Mouse (Mus musculus) embryonic facial prominence, embryonic 12.5 days (tissue): ENCODE results near the gene Slc3a2. TPM values are rescaled to one million over a fixed set of nuclear protein-coding genes. Genes with fewer than 3 reads are reported as not detected.

Experiments
- microRNA-seq: library from miRNA; unstranded; fragments of <30 nt; microRNA quantifications from one replicate; pipeline ENCODE4, GENCODE M21; 2017
- polyA plus RNA-seq: library from polyadenylated mRNA; unstranded; fragments of >200 nt; fragmentation: Nextera tagmentation; extraction: Ambion mirVana; gene quantifications from 2 replicates; pipeline ENCODE4 v1.2.1, GENCODE M21; 2016

The Slc3a2 gene
- polyA plus RNA-seq, 1 experiment from 2014 or later: 122 TPM

Small RNA genes within 50 kb of the gene (microRNA-seq; reads per million reads assigned to microRNA genes)
- gene Mir6992: not detected

Other genes starting within 250 kb of the Slc3a2 start
- gene Slc22a8, start 132.1 kb downstream of the Slc3a2 start, polyA plus RNA-seq: 0.08 and 0.10 TPM in 2 replicates
- 0.87 and 1.3 TPM in 2 replicates for gene Slc22a6, start 105.3 kb downstream of the Slc3a2 start, polyA plus RNA-seq
- gene Chrm1, start 59.6 kb downstream of the Slc3a2 start, polyA plus RNA-seq: 0.63 and 0.69 TPM in 2 replicates
- 88.5 and 98.3 TPM in 2 replicates for gene Wdr74, start 12.5 kb upstream of the Slc3a2 start, polyA plus RNA-seq
- gene 1700092M07Rik, start 17.3 kb upstream of the Slc3a2 start, polyA plus RNA-seq: 2.6 and 2.7 TPM in 2 replicates
- 165 and 172 TPM in 2 replicates for gene Stx5a, start 18.0 kb upstream of the Slc3a2 start, polyA plus RNA-seq
- 218 and 221 TPM in 2 replicates for gene Nxf1, start 33.7 kb upstream of the Slc3a2 start, polyA plus RNA-seq
- 202 and 221 TPM in 2 replicates for gene Tmem223, start 47.6 kb upstream of the Slc3a2 start, polyA plus RNA-seq
- 48.4 and 54.1 TPM in 2 replicates for gene Tmem179b, start 51.1 kb upstream of the Slc3a2 start, polyA plus RNA-seq
- gene Taf6l, start 63.0 kb upstream of the Slc3a2 start, polyA plus RNA-seq: 39.9 and 40.4 TPM in 2 replicates
- 166 and 170 TPM in 2 replicates for gene Polr2g, start 75.2 kb upstream of the Slc3a2 start, polyA plus RNA-seq
- 6.5 and 7.2 TPM in 2 replicates for gene Zbtb3, start 79.2 kb upstream of the Slc3a2 start, polyA plus RNA-seq
- 71.3 and 71.7 TPM in 2 replicates for gene Ttc9c, start 96.0 kb upstream of the Slc3a2 start, polyA plus RNA-seq
- gene Hnrnpul2, start 96.6 kb upstream of the Slc3a2 start, polyA plus RNA-seq: 6.2 TPM in 2 replicates
- not detected in 2 replicates for gene AC129217.1, start 106.4 kb upstream of the Slc3a2 start, polyA plus RNA-seq
- gene Bscl2, start 114.1 kb upstream of the Slc3a2 start, polyA plus RNA-seq: 43.0 and 47.5 TPM in 2 replicates
- gene Gng3, start 115.8 kb upstream of the Slc3a2 start, polyA plus RNA-seq: 30.5 and 38.9 TPM in 2 replicates
- 0.18 and 0.77 TPM in 2 replicates for gene Lrrn4cl, start 127.4 kb upstream of the Slc3a2 start, polyA plus RNA-seq
- gene Ubxn1, start 148.1 kb upstream of the Slc3a2 start, polyA plus RNA-seq: 179 and 189 TPM in 2 replicates
- gene Uqcc3, start 157.6 kb upstream of the Slc3a2 start, polyA plus RNA-seq: 66.0 and 67.6 TPM in 2 replicates
- 82.3 and 88.4 TPM in 2 replicates for gene Lbhd1, start 160.4 kb upstream of the Slc3a2 start, polyA plus RNA-seq
- gene Gm49403, start 160.6 kb upstream of the Slc3a2 start, polyA plus RNA-seq: not detected in 2 replicates
- 98.0 and 107 TPM in 2 replicates for gene 1810009A15Rik, start 165.5 kb upstream of the Slc3a2 start, polyA plus RNA-seq
- gene Gm49416, start 165.6 kb upstream of the Slc3a2 start, polyA plus RNA-seq: not detected in 2 replicates
- gene Ints5, start 169.6 kb upstream of the Slc3a2 start, polyA plus RNA-seq: 50.4 and 51.5 TPM in 2 replicates
- 112 and 119 TPM in 2 replicates for gene Ganab, start 174.7 kb upstream of the Slc3a2 start, polyA plus RNA-seq
- gene B3gat3, start 197.0 kb upstream of the Slc3a2 start, polyA plus RNA-seq: 54.6 and 58.5 TPM in 2 replicates
- gene Rom1, start 206.0 kb upstream of the Slc3a2 start, polyA plus RNA-seq: 2.7 and 3.0 TPM in 2 replicates
- gene Eml3, start 206.2 kb upstream of the Slc3a2 start, polyA plus RNA-seq: 29.0 and 29.7 TPM in 2 replicates
- gene Mta2, start 218.5 kb upstream of the Slc3a2 start, polyA plus RNA-seq: 202 and 211 TPM in 2 replicates
- 35.6 and 38.1 TPM in 2 replicates for gene Tut1, start 230.5 kb upstream of the Slc3a2 start, polyA plus RNA-seq
- 471 and 477 TPM in 2 replicates for gene Eef1g, start 243.7 kb upstream of the Slc3a2 start, polyA plus RNA-seq